Mouse (Mus musculus): Measurements from ENCODE around the gene Sumo1.

- no peak for TF ChIP-seq CTCF (IDR thresholded peaks at IDR 0.05; ENCODE audit: extremely low read depth, insufficient read length, insufficient replicate concordance, low read depth, low read length)
- TF ChIP-seq POLR2A (IDR thresholded peaks at IDR 0.05; ENCODE audit: low read depth, low read length), result no peak
These were observed 116.9 kb downstream of the Sumo1 start for GRCm38 (mm10) chr1:59553708-59554107.

Data from small intestine, adult 2 months (tissue).